Mouse (Mus musculus) intestine, postnatal 0 days (tissue): ENCODE data around the gene Atad2b. TPM values are rescaled to one million over a fixed set of nuclear protein-coding genes. Genes with fewer than 3 reads are reported as not detected.

Source experiments
- ATAC-seq: fragments of 200-750 bp; cut with Nextera tagmentation; 2 replicates; pipeline ENCODE4 v1.8.0; 2017; ENCODE audit warnings: mild to moderate bottlenecking, moderate TSS enrichment, moderate library complexity
- H3K27ac ChIP-seq: fragments of 300-500 bp; sonication (generic); 2 replicates; pipeline ENCODE4 v1.5.1; 2014; ENCODE audit warnings: mild to moderate bottlenecking, low read depth, low read length, moderate library complexity
- H3K27me3 ChIP-seq: fragments of 300-500 bp; sonication (generic); replicated peaks from 2 replicates; pipeline ENCODE4 v1.6.1; 2014; ENCODE audit warnings: low read length, mixed read lengths; ENCODE audit not compliant: control insufficient read depth, insufficient read depth
- H3K36me3 ChIP-seq: fragments of 300-500 bp; sonication (generic); 2 replicates; pipeline ENCODE4 v1.6.1; 2014; ENCODE audit warnings: mild to moderate bottlenecking, moderate library complexity; ENCODE audit not compliant: control insufficient read depth, insufficient read depth
- H3K4me1 ChIP-seq: fragments of 300-500 bp; sonication (generic); replicated peaks from 2 replicates; pipeline ENCODE4 v1.6.1; 2014; ENCODE audit warnings: antibody characterized with exemption, low read length, mixed read lengths; ENCODE audit not compliant: control insufficient read depth, insufficient read depth
- H3K4me2 ChIP-seq: fragments of 300-500 bp; sonication (generic); replicated peaks from 2 replicates; pipeline ENCODE4 v1.6.1; 2014; ENCODE audit warnings: low read depth, mild to moderate bottlenecking, moderate library complexity
- H3K4me3 ChIP-seq: fragments of 300-500 bp; sonication (generic); 2 replicates; pipeline ENCODE4 v1.5.1; 2014; ENCODE audit warnings: low read depth, low read length
- H3K9ac ChIP-seq: fragments of 300-500 bp; sonication (generic); 2 replicates; pipeline ENCODE4 v1.6.1; 2014; ENCODE audit warnings: mild to moderate bottlenecking, low read depth, low read length
- H3K9me3 ChIP-seq: fragments of 300-500 bp; sonication (generic); 2 replicates; pipeline ENCODE4 v1.6.1; 2016; ENCODE audit warnings: mixed run types; ENCODE audit not compliant: control insufficient read depth
- CTCF ChIP-seq: sonication (generic); IDR thresholded peaks from 2 replicates; pipeline ENCODE4 v1.5.1; 2016; ENCODE audit warnings: low read depth, mild to moderate bottlenecking, control low read depth, antibody characterized with exemption, moderate library complexity
- WGBS: fragments of 180-500 bp; shearing (Covaris S2); extraction: QIAGEN DNeasy Blood & Tissue Kit; methylation state at CpG from one replicate; pipeline ENCODE4 v1.1.7; 2014; 5-methylcytosine and 5-hydroxymethylcytosine counted together
- polyA plus RNA-seq: library from polyadenylated mRNA; unstranded; fragments of >200 nt; fragmentation: Nextera tagmentation; extraction: Ambion mirVana; gene quantifications from 2 replicates; pipeline ENCODE4 v1.2.1, GENCODE M21; 2015

Atad2b gene
- polyA plus RNA-seq, result 5.5 and 7.6 TPM in 2 replicates

DNA sequence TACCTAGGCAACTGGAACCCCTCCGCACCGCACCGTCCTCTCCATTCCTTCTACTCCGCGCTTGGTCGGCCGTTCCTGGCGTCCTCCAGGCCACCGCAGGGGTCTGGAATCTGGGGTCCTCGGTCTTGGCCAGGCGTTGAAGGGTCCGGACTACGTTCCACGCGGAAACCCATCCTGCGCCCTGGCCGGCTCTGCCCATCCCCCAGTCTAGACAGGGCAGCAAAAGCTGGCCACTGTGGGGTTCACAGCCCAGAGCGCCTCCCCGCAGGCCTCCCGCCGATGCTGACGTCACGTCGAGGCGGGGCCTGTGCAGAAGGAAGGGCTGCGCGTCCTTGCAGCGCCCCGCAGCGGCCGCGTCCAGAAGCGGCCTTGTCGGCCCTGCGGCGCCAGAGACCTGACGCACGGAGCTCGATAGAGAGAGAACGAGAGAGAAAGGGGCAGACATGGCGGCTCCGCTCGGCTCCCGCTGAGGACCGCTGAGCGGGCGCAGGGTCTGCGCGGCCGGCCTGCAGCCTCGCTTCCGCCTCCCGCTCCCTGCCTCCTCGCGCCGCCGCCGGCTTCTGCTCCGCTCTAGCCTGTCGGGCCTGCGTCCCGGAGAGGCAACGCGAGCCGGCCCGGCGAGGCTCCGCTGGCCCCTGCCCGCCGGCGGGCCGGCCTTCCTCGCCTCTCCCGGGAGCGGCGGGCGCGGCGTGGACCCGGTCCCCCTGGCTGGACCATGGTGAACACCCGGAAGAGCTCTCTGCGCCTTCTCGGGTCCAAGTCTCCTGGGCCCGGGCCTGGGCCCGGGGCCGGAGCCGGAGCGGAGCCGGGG lies at the start of gene Atad2b:
Gene Atad2b (plus strand): TSS at position 360 of the 811 bp plus-strand sequence.
- Histone ChIP-seq H3K27ac (peak within 1 kb of the TSS; percentile 99), H3K4me3 (peak within 1 kb of the TSS; percentile 94), H3K9ac (peak within 1 kb of the TSS; percentile 99), H3K9me3 (no peaks in the 10 kb centered on the region), H3K36me3 (no peaks in the 10 kb centered on the region), H3K4me1 (0 out of 2 replicates have a peak, but pooled peaks cover 3% of the 10 kb centered on the region), H3K27me3 (no peaks in the 10 kb centered on the region), H3K4me2 (peak within 1 kb of the TSS; percentile 70)
- 1% methylated on average over 62 of the region's 89 CpGs for WGBS
- ATAC-seq, result peak; percentile 95
- peak; percentile 100 for TF ChIP-seq CTCF

- no peak overlapping the region for H3K4me2 ChIP-seq
- 83% methylated on average over 8 of the region's 8 CpGs for WGBS
- H3K36me3 ChIP-seq, result no peaks in the 10 kb centered on the region
- H3K9me3 ChIP-seq, result no peaks in the 10 kb centered on the region
- ATAC-seq, result no peak
- no peak for TF ChIP-seq CTCF
- no peak overlapping the region for H3K27ac ChIP-seq
- no peak overlapping the region for H3K9ac ChIP-seq
- no peak overlapping the region for H3K4me3 ChIP-seq
- no peaks in the 10 kb centered on the region for H3K27me3 ChIP-seq
- H3K4me1 ChIP-seq, result 0 out of 2 replicates have a peak, but pooled peaks cover 1% of the 10 kb centered on the region
These were observed 48.2 kb upstream of the Atad2b start for GRCm38 (mm10) chr12:4868924-4869323.

DNA sequence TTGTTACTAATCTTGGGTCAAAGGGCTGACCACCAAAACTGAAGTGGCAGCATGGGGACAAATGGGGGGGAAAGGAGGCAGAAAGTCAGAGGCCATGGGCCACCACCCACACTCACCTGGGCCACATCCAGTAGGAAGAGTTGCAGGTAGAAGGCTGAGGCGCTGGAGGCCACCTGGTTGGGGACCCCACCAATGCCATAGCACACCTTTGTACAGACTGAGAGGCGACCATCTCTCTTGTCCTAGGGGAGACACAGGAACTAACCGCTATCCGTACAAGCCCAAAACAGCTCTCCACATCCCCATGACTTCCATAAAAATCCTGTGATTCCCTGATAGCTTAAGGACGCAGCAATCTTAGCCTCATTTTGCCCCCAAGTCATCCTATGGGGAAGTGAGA lies 45.9 kb upstream of the Atad2b start:
- H3K4me1 ChIP-seq, result 0 out of 2 replicates have a peak, but pooled peaks cover 3% of the 10 kb centered on the region
- no peak for ATAC-seq
- no peak overlapping the region for H3K9ac ChIP-seq
- H3K27ac ChIP-seq, result no peak overlapping the region
- TF ChIP-seq CTCF, result no peak
- no peak overlapping the region for H3K4me2 ChIP-seq
- no peaks in the 10 kb centered on the region for H3K27me3 ChIP-seq
- H3K9me3 ChIP-seq, result no peaks in the 10 kb centered on the region
- H3K36me3 ChIP-seq, result no peaks in the 10 kb centered on the region
- 90% methylated on average over 5 of the region's 5 CpGs for WGBS
- no peak overlapping the region for H3K4me3 ChIP-seq

- H3K9ac ChIP-seq, result no peak overlapping the region
- 61% methylated on average over 4 of the region's 4 CpGs for WGBS
- peak; percentile 16; the same call in 1 of the 2 replicates for TF ChIP-seq CTCF
These were observed 44.9 kb upstream of the Atad2b start for GRCm38 (mm10) chr12:4872273-4872672.

GRCm38 (mm10) chr12:4872983-4873477 lies 44.1 kb upstream of the Atad2b start:
- ATAC-seq, result no peak
- no peaks in the 10 kb centered on the region for H3K9me3 ChIP-seq
- H3K4me1 ChIP-seq, result 0 out of 2 replicates have a peak, but pooled peaks cover 3% of the 10 kb centered on the region
- WGBS, result 68% methylated on average over 5 of the region's 5 CpGs
- no peak overlapping the region for H3K9ac ChIP-seq
- no peak overlapping the region for H3K27ac ChIP-seq
- H3K4me3 ChIP-seq, result no peak overlapping the region
- H3K27me3 ChIP-seq, result no peaks in the 10 kb centered on the region
- H3K36me3 ChIP-seq, result no peaks in the 10 kb centered on the region
- H3K4me2 ChIP-seq, result no peak overlapping the region
- no peak for TF ChIP-seq CTCF

More at GRCm38 (mm10) chr12:4872273-4872672, 44.9 kb upstream of the Atad2b start:
- ATAC-seq, result no peak
- H3K4me3 ChIP-seq, result no peak overlapping the region
- no peaks in the 10 kb centered on the region for H3K9me3 ChIP-seq
- H3K27ac ChIP-seq, result no peak overlapping the region
- no peaks in the 10 kb centered on the region for H3K27me3 ChIP-seq
- H3K36me3 ChIP-seq, result no peaks in the 10 kb centered on the region
- H3K4me2 ChIP-seq, result no peak overlapping the region
- 0 out of 2 replicates have a peak, but pooled peaks cover 3% of the 10 kb centered on the region for H3K4me1 ChIP-seq

- Histone ChIP-seq H3K4me1 (0 out of 2 replicates have a peak, but pooled peaks cover 3% of the 10 kb centered on the region), H3K4me2 (peak overlapping the region; percentile 63), H3K27me3 (no peaks in the 10 kb centered on the region), H3K36me3 (no peaks in the 10 kb centered on the region), H3K4me3 (no peak overlapping the region), H3K9ac (no peak overlapping the region), H3K9me3 (no peaks in the 10 kb centered on the region), H3K27ac (no peak overlapping the region)
- WGBS, result 78% methylated on average over 6 of the region's 6 CpGs
- ATAC-seq, result no peak
- TF ChIP-seq CTCF, result no peak
These were observed 43.6 kb upstream of the Atad2b start for GRCm38 (mm10) chr12:4873531-4873930.
